Mouse (Mus musculus): ENCODE measurements at regions not wholly inside any gene's neighbourhood (a gene's known extent, or its start where the extent isn't known, plus 50 kb on each side); places are given as distances from the start of the nearest gene placed in this dataset.

GRCm38 (mm10) chr15:13246053-13246696 lies 72.7 kb upstream of the Cdh6 start:
- TF ChIP-seq CTCF (IDR thresholded peaks at IDR 0.05; ENCODE audit: borderline replicate concordance, insufficient read depth, low read depth, low read length) (no peak), POLR2A (IDR thresholded peaks at IDR 0.05; ENCODE audit: borderline replicate concordance, insufficient read depth, low read length) (no peak)

Measured in cerebellum, adult 2 months (tissue).